Mouse (Mus musculus) ES-Bruce4 (cell line): ENCODE measurements at regions not wholly inside any gene's neighbourhood (a gene's known extent, or its start where the extent isn't known, plus 50 kb on each side); places are given as distances from the start of the nearest gene placed in this dataset.

Experiments
- CTCF ChIP-seq: IDR thresholded peaks from one replicate; pipeline ENCODE4 v1.8.1; 2011; ENCODE audit warnings: low read depth, low read length
- EP300 ChIP-seq: IDR thresholded peaks from 2 replicates; pipeline ENCODE4 v1.6.1; 2011; ENCODE audit warnings: low read depth, low read length; ENCODE audit not compliant: insufficient read depth

DNA sequence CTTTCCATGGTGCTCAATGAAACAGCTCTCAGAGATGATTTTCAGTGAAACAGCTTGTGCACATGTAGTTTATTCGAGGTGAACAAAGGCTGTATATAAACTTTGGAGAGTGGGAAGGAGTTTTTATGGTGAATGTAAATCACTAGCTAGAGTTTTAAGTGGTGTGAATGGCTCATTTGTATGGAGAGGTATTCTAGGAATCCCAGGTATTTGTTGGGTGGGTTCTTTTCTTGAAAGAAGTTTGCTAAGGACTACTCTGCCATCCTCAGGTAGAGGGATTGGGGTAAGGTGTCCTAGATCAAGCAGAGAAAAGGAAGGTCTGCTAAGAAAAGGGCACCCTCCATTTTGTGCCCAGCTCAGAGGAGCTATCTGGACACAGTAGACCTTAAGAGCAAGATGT, 121.9 kb downstream of the Wdr20rt start:
- TF ChIP-seq CTCF (no peak), EP300 (no peak)
